8 mouse cellular contexts compared by ENCODE assay signal in the genomic region with DNA sequence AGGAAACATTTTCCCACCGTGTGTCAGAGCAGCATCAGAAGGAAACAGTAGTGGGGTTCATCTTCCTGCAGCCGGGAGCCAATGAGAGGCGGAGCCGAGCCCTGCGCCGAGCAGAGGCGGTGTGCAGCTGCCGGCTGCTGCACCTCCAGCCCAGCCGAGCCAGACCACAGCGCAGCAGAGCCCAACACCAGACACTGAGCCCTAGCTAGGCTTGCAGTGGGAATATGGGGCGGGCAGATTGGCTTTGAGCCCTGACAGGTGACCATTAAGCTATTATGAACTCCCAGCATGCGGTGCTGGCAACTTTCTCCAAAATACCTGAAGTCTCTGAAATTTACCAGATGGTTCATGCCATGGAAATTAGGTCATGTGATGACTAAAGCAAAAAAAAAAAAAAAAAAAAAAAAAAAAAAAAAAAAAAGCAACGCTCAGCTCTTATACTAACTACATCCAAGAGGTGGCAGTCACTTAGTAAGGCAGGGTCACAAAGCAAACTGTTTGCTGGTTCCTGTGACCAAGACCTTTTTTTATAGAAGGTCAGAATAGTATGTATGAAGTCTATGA.
DNase-seq lines count a peak whose midpoint lies in the region; ATAC-seq and TF ChIP-seq lines count a peak whose summit lies in the region.

No protein-coding gene starts in this region.

- H3K4me2 ChIP-seq in kidney, embryonic 14.5 days (replicated peaks; ENCODE audit: low read depth, low read length), result peak overlapping the region; percentile 75

- H3K4me1 ChIP-seq in embryonic fibroblast, embryonic 13.5 days (ENCODE audit: control insufficient read depth, insufficient read depth, low read length), result peaks cover 5% of the 10 kb centered on the region
- peaks cover 8% of the 10 kb centered on the region; the same call in 1 of the 2 replicates for H3K4me1 ChIP-seq in heart, embryonic 10.5 days
- 0 out of 2 replicates have a peak, but pooled peaks cover 7% of the 10 kb centered on the region for H3K4me1 ChIP-seq in kidney, embryonic 14.5 days (ENCODE audit: control insufficient read depth, insufficient read depth, low read length)
- peaks cover 8% of the 10 kb centered on the region for H3K4me1 ChIP-seq in liver, adult 2 months (ENCODE audit: control insufficient read depth, insufficient read depth, low read length)

- H3K27ac ChIP-seq in embryonic fibroblast, embryonic 13.5 days (ENCODE audit: insufficient read depth, low read length), result peak overlapping the region; percentile 32
- H3K27ac ChIP-seq in heart, embryonic 10.5 days, result peak overlapping the region; percentile 84
- H3K27ac ChIP-seq in kidney, embryonic 14.5 days (ENCODE audit: low read depth, low read length), result peak overlapping the region; percentile 79
- peak overlapping the region; percentile 59 for H3K27ac ChIP-seq in liver, adult 2 months (replicated peaks; ENCODE audit: insufficient read depth, low read depth, low read length)

- H3K9me3 ChIP-seq in heart, embryonic 10.5 days, result no peaks in the 10 kb centered on the region
- H3K9me3 ChIP-seq in kidney, embryonic 14.5 days (ENCODE audit: control insufficient read depth, low read length), result no peaks in the 10 kb centered on the region

- no peak for TF ChIP-seq POLR2A in embryonic fibroblast, embryonic 13.5 days (IDR thresholded peaks at IDR 0.05; ENCODE audit: low read depth, low read length)
- peak; percentile 17; the same call in 1 of the 2 replicates for TF ChIP-seq POLR2A in liver, adult 2 months (IDR thresholded peaks at IDR 0.05; ENCODE audit: extremely low read depth, insufficient read depth, low read length)

- no peaks in the 10 kb centered on the region for H3K27me3 ChIP-seq in heart, embryonic 10.5 days (ENCODE audit: insufficient read depth, poor library complexity, severe bottlenecking)
- H3K27me3 ChIP-seq in kidney, embryonic 14.5 days (ENCODE audit: control insufficient read depth, insufficient read depth, low read length), result no peaks in the 10 kb centered on the region
- H3K27me3 ChIP-seq in liver, adult 2 months (ENCODE audit: control insufficient read depth, insufficient read depth, low read length), result no peaks in the 10 kb centered on the region

- peaks cover 9% of the 10 kb centered on the region; the same call in 1 of the 2 replicates for H3K36me3 ChIP-seq in heart, embryonic 10.5 days
- H3K36me3 ChIP-seq in kidney, embryonic 14.5 days (ENCODE audit: control insufficient read depth, insufficient read depth, low read length), result no peaks in the 10 kb centered on the region
- peaks cover 3% of the 10 kb centered on the region; the same call in 1 of the 2 replicates for H3K36me3 ChIP-seq in liver, adult 2 months (ENCODE audit: control insufficient read depth, insufficient read depth, low read length)

- H3K79me2 ChIP-seq in liver, adult 2 months (ENCODE audit: control insufficient read depth, insufficient read depth, low read length), result no peaks in the 10 kb centered on the region

- H3K4me3 ChIP-seq in embryonic fibroblast, embryonic 13.5 days (ENCODE audit: insufficient read depth, low read length), result peak overlapping the region; percentile 33
- peak overlapping the region; percentile 63 for H3K4me3 ChIP-seq in heart, embryonic 10.5 days
- peak overlapping the region; percentile 47 for H3K4me3 ChIP-seq in kidney, embryonic 14.5 days (ENCODE audit: low read length)
- H3K4me3 ChIP-seq in liver, adult 2 months (ENCODE audit: insufficient read depth, low read depth, low read length), result peak overlapping the region; percentile 44

- ATAC-seq in kidney, embryonic 14.5 days (ENCODE audit: low FRiP score, low TSS enrichment), result peak; percentile 97
- peak; percentile 79 for ATAC-seq in monocyte, adult 5-6 weeks (replicated peaks; ENCODE audit: insufficient number of reproducible peaks, low FRiP score, low TSS enrichment, poor library complexity, severe bottlenecking)

- peak overlapping the region; percentile 55 for H3K9ac ChIP-seq in kidney, embryonic 14.5 days (ENCODE audit: low read depth, low read length)
- H3K9ac ChIP-seq in liver, adult 2 months (ENCODE audit: low read depth, low read length), result peak overlapping the region; percentile 64

- peak; percentile 94 for DNase-seq in A20 (ENCODE audit: low read depth, low spot score)
- DNase-seq in adrenal gland, postnatal 4 days (ENCODE audit: low spot score in 2 of 2), result peak; percentile 20 to 51
- DNase-seq in heart, embryonic 10.5 days (ENCODE audit: low spot score), result peak; percentile 91
- DNase-seq in liver, adult 2 months (ENCODE audit: extremely low read depth, low read depth, low spot score), result peak; percentile 75
- peak; percentile 76 to 79 for DNase-seq in spleen, postnatal 36 days (ENCODE audit: low spot score in 2 of 2)

- TF ChIP-seq CTCF in embryonic fibroblast, embryonic 13.5 days (IDR thresholded peaks at IDR 0.05; ENCODE audit: borderline replicate concordance, insufficient read depth, low read length), result no peak
- no peak for TF ChIP-seq CTCF in liver, adult 2 months (IDR thresholded peaks at IDR 0.05; ENCODE audit: low read depth, low read length)

- under 1% methylated on average over 13 of the region's 13 CpGs for WGBS in heart, embryonic 10.5 days
- WGBS in kidney, embryonic 14.5 days, result under 1% methylated on average over 13 of the region's 13 CpGs
- WGBS in liver, adult 2 months, result 6% methylated on average over 13 of the region's 13 CpGs

Comparison
In these comparisons a context has a peak if more than half of its experiments do, and no peak if none do; other contexts are left out.
1. Peak in every context shown above with its lines: DNase-seq, ATAC-seq, H3K4me3 ChIP-seq and H3K27ac ChIP-seq.
2. DNase-seq: peak in every context shown above with its lines; median percentile 94 in A20; 91 in heart, embryonic 10.5 days; 78 in spleen, postnatal 36 days; 75 in liver, adult 2 months; 36 in adrenal gland, postnatal 4 days.
3. H3K27ac ChIP-seq: peak in every context shown above with its lines; median percentile 84 in heart, embryonic 10.5 days; 79 in kidney, embryonic 14.5 days; 59 in liver, adult 2 months; 32 in embryonic fibroblast, embryonic 13.5 days.